Mouse (Mus musculus) limb, embryonic 14.5 days (tissue): ENCODE measurements around the gene Synpr. TPM values are rescaled to one million over a fixed set of nuclear protein-coding genes. Genes with fewer than 3 reads are reported as not detected.

Experiments
- ATAC-seq: fragments of 200-750 bp; cut with Nextera tagmentation; 2 replicates; pipeline ENCODE4 v1.8.0; 2017; ENCODE audit warnings: low read depth, moderate number of reproducible peaks, moderate TSS enrichment; ENCODE audit not compliant: low FRiP score
- DNase-seq: peaks from one replicate; pipeline ENCODE4 v3.0.0-alpha.2; 2015; ENCODE audit warnings: low spot score
- H3K27ac ChIP-seq: fragments of 300-500 bp; sonication (generic); replicated peaks from 2 replicates; pipeline ENCODE4 v1.5.1; 2014; ENCODE audit warnings: low read depth, mild to moderate bottlenecking, low read length, moderate library complexity, mixed read lengths
- H3K27me3 ChIP-seq: fragments of 300-500 bp; sonication (generic); 2 replicates; pipeline ENCODE4 v1.6.1; 2014; ENCODE audit warnings: low read length, mixed read lengths; ENCODE audit not compliant: control insufficient read depth, insufficient read depth
- H3K36me3 ChIP-seq: fragments of 300-500 bp; sonication (generic); 2 replicates; pipeline ENCODE4 v1.6.1; 2014; ENCODE audit warnings: mild to moderate bottlenecking, low read length, moderate library complexity, mixed read lengths; ENCODE audit not compliant: control insufficient read depth, insufficient read depth
- H3K4me1 ChIP-seq: fragments of 300-500 bp; sonication (generic); 2 replicates; pipeline ENCODE4 v1.6.1; 2014; ENCODE audit warnings: antibody characterized with exemption, low read length, mixed read lengths; ENCODE audit not compliant: control insufficient read depth, insufficient read depth
- H3K4me2 ChIP-seq: fragments of 300-500 bp; sonication (generic); replicated peaks from 2 replicates; pipeline ENCODE4 v1.6.1; 2014; ENCODE audit warnings: low read depth, mild to moderate bottlenecking, low read length, moderate library complexity; ENCODE audit not compliant: severe bottlenecking
- H3K4me3 ChIP-seq: fragments of 300-500 bp; sonication (generic); replicated peaks from 2 replicates; pipeline ENCODE4 v1.5.1; 2014; ENCODE audit warnings: low read length
- H3K9ac ChIP-seq: fragments of 300-500 bp; sonication (generic); 2 replicates; pipeline ENCODE4 v1.6.1; 2014; ENCODE audit warnings: mild to moderate bottlenecking, low read depth, low read length, moderate library complexity; ENCODE audit not compliant: severe bottlenecking
- H3K9me3 ChIP-seq: fragments of 300-500 bp; sonication (generic); 2 replicates; pipeline ENCODE4 v1.6.1; 2016; ENCODE audit warnings: low read length; ENCODE audit not compliant: control insufficient read depth
- POLR2A ChIP-seq: fragments of 200-500 bp; IDR thresholded peaks from 2 replicates; pipeline ENCODE4 v1.8.0; 2012; ENCODE audit warnings: inconsistent platforms, mild to moderate bottlenecking, moderate library complexity, borderline replicate concordance; ENCODE audit not compliant: insufficient read depth, insufficient read length; ENCODE audit errors: extremely low read depth
- WGBS: fragments of 180-500 bp; shearing (Covaris S2); extraction: QIAGEN DNeasy Blood & Tissue Kit; methylation state at CpG from one replicate; pipeline ENCODE4 v1.1.7; 2014; 5-methylcytosine and 5-hydroxymethylcytosine counted together
- polyA plus RNA-seq, 2 experiments: library from polyadenylated mRNA; depleted of rRNA in 1 of 2; stranded (reverse) in 1 of 2; unstranded in 1 of 2; fragments of >200 nt; fragmentation: Nextera tagmentation in 1 of 2; extraction: Ambion mirVana in 1 of 2; gene quantifications; 2 replicates each; pipeline versions ENCODE4 v1.2.1 to v1.2.3; 2012 to 2014

Gene Synpr
- polyA plus RNA-seq, 2 experiments, result 3.5 to 4.4 TPM

GRCm38 (mm10) chr14:13558117-13558516, 273.5 kb downstream of the Synpr start:
- no peaks in the 10 kb centered on the region for H3K9me3 ChIP-seq
- H3K4me1 ChIP-seq, result no peaks in the 10 kb centered on the region
- H3K4me2 ChIP-seq, result no peak overlapping the region
- no peak overlapping the region for H3K9ac ChIP-seq
- H3K4me3 ChIP-seq, result no peak overlapping the region
- no peak overlapping the region for H3K27ac ChIP-seq
- no peak for TF ChIP-seq POLR2A
- no peaks in the 10 kb centered on the region for H3K27me3 ChIP-seq
- no peaks in the 10 kb centered on the region for H3K36me3 ChIP-seq
- WGBS, result 87% methylated on average over 2 of the region's 2 CpGs
- ATAC-seq (no peak), DNase-seq (no peak)

- TF ChIP-seq POLR2A, result no peak
- H3K4me3 ChIP-seq, result no peak overlapping the region
- H3K9me3 ChIP-seq, result no peaks in the 10 kb centered on the region
- 80% methylated on average over 1 of the region's 1 CpGs for WGBS
- H3K27me3 ChIP-seq, result no peaks in the 10 kb centered on the region
- DNase-seq, result no peak
- ATAC-seq, result no peak
- no peak overlapping the region for H3K27ac ChIP-seq
- H3K4me2 ChIP-seq, result no peak overlapping the region
- no peaks in the 10 kb centered on the region for H3K36me3 ChIP-seq
- no peaks in the 10 kb centered on the region for H3K4me1 ChIP-seq
- H3K9ac ChIP-seq, result no peak overlapping the region
These were observed 282.7 kb downstream of the Synpr start for GRCm38 (mm10) chr14:13567250-13567649.

GRCm38 (mm10) chr14:13567996-13568395, 283.4 kb downstream of the Synpr start:
- no peak for ATAC-seq
- Histone ChIP-seq H3K9me3 (no peaks in the 10 kb centered on the region), H3K4me2 (no peak overlapping the region), H3K4me3 (no peak overlapping the region), H3K9ac (no peak overlapping the region), H3K4me1 (no peaks in the 10 kb centered on the region), H3K27ac (no peak overlapping the region), H3K27me3 (no peaks in the 10 kb centered on the region), H3K36me3 (no peaks in the 10 kb centered on the region)
- no peak for DNase-seq
- WGBS, result 81% methylated on average over 2 of the region's 2 CpGs
- TF ChIP-seq POLR2A, result no peak

- DNase-seq, result no peak
- H3K9ac ChIP-seq, result no peak overlapping the region
- no peak overlapping the region for H3K4me2 ChIP-seq
- no peak for ATAC-seq
- H3K27ac ChIP-seq, result no peak overlapping the region
- H3K4me1 ChIP-seq, result no peaks in the 10 kb centered on the region
- H3K9me3 ChIP-seq, result no peaks in the 10 kb centered on the region
- H3K36me3 ChIP-seq, result no peaks in the 10 kb centered on the region
- no peaks in the 10 kb centered on the region for H3K27me3 ChIP-seq
- no peak for TF ChIP-seq POLR2A
- H3K4me3 ChIP-seq, result no peak overlapping the region
These were observed 287.4 kb downstream of the Synpr start for GRCm38 (mm10) chr14:13571941-13572340.

GRCm38 (mm10) chr14:13572530-13572929, 287.9 kb downstream of the Synpr start:
- no peak overlapping the region for H3K27ac ChIP-seq
- no peaks in the 10 kb centered on the region for H3K9me3 ChIP-seq
- no peak for DNase-seq
- no peak for ATAC-seq
- H3K9ac ChIP-seq, result no peak overlapping the region
- no peaks in the 10 kb centered on the region for H3K36me3 ChIP-seq
- no peak for TF ChIP-seq POLR2A
- no peaks in the 10 kb centered on the region for H3K4me1 ChIP-seq
- H3K4me2 ChIP-seq, result no peak overlapping the region
- no peak overlapping the region for H3K4me3 ChIP-seq
- 0% methylated on average over 1 of the region's 1 CpGs for WGBS
- H3K27me3 ChIP-seq, result no peaks in the 10 kb centered on the region

GRCm38 (mm10) chr14:13578101-13578500, 293.5 kb downstream of the Synpr start:
- H3K27me3 ChIP-seq, result no peaks in the 10 kb centered on the region
- no peak overlapping the region for H3K4me2 ChIP-seq
- H3K36me3 ChIP-seq, result no peaks in the 10 kb centered on the region
- no peak overlapping the region for H3K27ac ChIP-seq
- no peak for ATAC-seq
- WGBS, result 73% methylated on average over 2 of the region's 2 CpGs
- H3K9ac ChIP-seq, result no peak overlapping the region
- no peak for DNase-seq
- no peaks in the 10 kb centered on the region for H3K9me3 ChIP-seq
- no peak for TF ChIP-seq POLR2A
- no peaks in the 10 kb centered on the region for H3K4me1 ChIP-seq
- H3K4me3 ChIP-seq, result no peak overlapping the region
